Mouse (Mus musculus) thymus, postnatal 36 days (tissue): ENCODE results near the gene Nipsnap1.
A peak's percentile ranks its signal among the peaks of the same experiment; 100 is the strongest.

ENCODE experiments used
- DNase-seq, 2 experiments: peaks; one replicate each; pipeline ENCODE4 v3.0.0; 2022; ENCODE audit warnings: mixed read lengths in 2 of 2

The Nipsnap1 gene

DNA sequence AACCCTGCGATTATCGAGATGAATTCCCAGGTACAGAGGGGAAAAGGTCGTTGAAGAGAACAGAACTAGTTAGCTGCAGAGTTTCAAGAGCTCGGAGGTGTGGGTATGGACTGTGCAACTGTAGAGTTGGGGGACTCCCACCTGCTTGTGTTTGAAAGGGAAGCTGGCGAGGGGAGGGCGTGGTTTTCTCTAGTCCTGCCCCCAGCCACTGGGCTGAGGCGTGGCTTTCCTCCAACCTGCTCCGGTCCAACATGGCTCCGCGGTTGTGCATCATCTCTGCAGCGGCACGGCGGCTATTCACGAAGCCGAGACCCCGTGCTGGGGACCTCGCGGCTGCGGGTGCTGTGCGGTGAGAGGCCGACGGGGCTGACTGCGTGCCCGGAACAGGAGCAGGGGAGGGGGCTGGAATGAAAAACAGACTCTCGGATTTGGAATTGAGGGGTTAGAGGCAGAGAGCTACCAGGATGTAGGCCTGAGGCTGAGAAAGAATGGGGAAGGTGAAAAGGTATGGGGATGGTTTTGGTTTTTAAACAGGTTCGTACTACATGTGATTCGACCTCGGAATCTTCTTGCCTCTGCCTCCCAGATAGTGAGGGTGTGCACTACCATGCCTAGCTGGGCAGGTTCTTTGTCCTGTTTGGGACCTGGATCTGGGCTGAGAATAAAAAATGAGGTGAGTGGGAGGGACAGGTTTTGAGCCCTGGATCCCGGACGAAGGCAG is at the start of gene Nipsnap1:
Gene Nipsnap1 (plus strand): TSS at position 197 of the 721 bp plus-strand sequence.
- DNase-seq, result peak; percentile 89 to 91

DNA sequence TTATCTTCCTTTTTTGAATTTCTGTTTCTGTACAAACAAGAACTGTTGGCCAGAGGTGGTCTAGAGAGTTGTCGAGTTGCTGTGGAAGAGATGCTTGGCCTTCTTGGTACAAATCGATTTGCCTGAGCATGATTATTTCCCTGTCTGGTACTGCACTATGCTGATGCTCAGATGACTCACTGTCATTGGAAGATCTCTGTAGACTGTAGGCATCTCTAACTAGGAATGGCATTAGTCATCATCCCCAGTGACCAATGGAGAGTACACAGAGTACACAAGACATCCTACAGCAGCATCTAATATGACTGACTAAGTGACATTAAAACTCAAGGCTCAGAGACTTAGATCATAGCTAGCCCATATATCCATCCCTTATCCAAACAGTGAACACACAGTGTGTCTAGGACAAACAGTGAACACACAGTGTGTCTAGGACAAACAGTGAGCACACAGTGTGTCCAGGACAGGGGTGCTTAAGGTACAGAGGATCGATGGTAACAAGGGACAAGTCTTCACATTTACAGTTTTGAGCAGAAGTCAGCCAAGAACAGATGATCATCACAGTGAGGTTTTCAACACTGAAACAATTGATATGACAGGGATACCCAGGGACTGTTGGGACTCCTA is 47.5 kb upstream of the Nipsnap1 start:
- no peak for DNase-seq

DNA sequence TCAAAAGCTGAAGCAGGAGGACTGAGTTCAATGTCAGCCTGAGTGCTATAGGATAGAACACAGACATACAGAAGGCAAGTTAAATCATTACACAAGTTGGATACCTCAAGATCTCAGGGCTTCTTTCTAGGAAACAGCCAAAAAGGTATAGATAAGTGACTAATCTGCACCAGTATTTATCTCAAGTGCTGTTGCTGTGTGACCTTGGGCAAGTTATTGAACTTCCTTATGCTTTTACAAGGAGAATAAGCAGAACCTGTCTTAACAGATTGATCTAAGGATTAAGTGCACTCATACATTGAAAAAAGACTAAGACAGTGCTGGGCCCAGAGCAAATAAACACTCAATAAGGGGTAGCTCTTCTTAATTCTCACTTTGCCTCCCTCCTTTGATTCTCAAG is 46.4 kb upstream of the Nipsnap1 start:
- no peak for DNase-seq

DNA sequence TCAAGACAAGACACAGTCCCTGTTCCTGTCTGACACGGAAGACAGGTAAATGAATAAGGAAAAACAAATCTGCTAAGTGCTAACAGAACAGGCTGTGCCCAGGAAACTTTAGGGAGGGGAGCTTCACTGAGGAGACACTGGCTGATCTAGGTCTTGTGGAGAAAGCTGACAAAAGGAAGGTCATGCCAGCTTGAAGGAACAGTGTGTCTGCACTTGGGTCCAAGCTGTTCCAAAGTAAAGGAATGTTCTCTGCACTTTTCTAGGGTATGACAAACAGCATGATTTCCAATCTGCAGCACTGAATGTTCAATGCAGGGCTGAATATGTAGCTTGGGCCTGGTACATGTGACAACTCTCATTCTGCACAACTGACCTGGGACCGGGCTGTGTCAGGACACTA is 45.8 kb upstream of the Nipsnap1 start:
- DNase-seq, result no peak

DNA sequence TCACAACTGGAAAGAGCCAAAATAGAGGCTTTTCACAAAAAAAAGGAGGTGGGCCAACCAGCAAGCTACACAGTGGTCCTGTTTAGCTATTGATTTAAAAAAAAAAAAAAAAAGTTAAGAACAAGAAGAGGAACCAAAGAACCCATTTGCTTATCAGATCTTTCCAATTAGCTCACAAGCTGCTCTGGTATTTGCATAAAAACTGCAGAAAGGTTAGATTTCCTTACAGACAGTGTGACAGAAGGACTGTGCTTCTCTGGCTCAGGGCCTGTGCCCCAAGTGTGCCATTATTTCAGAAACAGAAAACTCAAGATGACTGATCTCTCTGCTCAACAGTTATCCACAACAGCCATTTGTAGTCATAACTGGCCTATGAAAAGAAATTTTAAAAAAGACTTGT is 42.7 kb upstream of the Nipsnap1 start:
- no peak for DNase-seq

DNA sequence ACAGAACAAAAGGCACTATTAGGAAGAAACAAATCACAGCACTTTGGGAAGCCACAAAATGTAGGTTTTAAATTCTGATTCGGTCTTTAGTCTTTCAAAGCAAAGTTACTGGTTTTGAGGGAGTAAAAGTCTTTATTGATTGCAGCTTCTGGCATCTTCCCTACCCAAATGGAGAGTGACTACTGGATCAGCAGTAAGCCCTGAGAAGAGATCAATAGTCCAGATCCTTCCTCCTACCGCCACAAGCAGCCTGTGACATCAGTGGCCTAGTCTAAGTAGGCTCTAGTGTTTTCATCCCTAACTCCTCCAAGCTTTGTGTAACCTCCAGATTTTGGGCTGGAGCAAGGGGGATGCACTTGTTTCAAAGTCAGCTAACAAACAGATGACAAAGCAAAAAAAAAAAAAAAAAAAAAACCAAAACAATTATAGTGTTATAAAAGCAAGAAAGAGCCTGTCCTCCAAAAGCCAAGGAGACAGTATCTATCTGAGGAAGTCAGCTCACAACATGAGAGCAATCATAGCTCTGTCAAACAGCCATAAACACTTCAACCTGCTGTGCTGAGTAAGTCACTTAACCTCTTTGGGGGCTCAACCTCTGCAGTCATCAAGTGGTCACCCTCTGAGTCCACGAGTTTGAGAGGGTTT is 40.3 kb upstream of the Nipsnap1 start:
- no peak for DNase-seq

DNA sequence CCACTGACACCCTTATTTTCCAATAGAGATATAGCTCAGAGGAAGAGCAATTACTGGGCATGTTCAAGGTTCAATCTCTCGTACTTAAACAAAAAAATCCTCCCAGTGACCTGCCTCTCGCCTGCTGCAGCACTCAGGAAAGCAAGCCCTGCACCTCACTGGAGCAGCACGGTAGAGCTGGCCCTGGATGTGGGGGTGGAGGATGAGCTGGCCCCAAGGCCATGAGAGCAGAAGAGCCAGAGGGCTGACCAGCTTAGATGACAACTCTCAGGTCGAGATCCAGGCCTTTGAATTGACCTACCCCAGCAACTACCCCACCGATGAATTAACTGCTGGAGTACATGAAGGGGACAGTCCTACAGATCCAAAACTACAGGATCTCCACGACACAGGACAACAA is 38.3 kb upstream of the Nipsnap1 start:
- no peak for DNase-seq

DNA sequence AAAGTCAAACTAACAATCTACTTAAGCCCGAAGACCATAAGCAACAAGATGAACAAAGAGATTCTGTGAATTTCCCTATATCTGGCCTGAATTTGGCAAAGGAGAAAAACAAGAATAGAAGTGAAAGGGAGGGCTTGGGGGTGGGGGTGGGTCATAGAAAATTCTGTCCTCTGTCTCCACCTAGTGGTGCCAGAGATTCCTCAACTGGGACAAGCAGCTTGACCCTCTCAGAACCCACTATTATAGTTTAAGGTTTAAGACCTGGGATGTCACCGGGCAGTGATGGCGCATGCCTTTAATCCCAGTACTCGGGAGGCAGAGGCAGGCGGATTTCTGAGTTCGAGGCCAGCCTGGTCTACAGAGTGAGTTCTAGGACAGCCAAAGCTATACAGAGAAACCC is 37.0 kb upstream of the Nipsnap1 start:
- DNase-seq, result peak; percentile 34 to 42

DNA sequence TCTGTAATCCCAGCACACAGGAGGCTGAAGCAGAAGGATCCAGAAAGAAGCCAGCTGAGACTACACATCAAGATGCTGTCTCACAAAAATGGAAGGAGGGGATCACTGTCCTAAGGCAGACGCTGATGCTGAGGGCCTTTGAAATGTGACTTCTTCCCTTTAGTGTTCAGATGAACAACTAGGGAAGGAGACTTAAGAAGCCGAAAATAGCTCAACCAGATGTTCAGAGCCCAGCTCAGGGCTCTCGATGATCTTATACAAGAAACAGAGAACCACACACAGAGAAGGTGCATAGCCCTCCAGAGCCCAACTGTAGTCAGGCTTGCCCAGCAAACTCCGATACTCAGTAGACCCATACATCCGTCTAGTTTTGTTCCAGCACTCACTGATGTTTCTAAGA is 36.4 kb upstream of the Nipsnap1 start:
- no peak for DNase-seq

DNA sequence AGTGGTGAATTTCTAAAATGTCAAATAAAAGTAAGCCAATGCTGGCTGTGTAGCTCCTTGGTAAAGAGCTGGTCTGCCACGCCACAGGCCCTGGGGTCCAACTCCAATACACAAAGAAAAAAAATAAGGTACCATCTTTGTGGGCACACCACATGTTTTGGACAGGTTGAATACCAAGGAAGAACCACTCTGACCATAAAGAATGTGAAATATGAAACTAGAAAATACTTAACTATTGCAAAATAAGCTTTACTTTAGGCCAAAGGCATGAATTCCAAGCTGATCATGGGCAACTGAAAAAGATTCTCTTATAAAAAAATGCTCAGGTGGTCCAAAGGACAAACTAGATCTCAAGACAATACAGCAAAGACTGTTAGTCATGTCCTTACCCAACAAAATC is 35.5 kb upstream of the Nipsnap1 start:
- no peak for DNase-seq

DNA sequence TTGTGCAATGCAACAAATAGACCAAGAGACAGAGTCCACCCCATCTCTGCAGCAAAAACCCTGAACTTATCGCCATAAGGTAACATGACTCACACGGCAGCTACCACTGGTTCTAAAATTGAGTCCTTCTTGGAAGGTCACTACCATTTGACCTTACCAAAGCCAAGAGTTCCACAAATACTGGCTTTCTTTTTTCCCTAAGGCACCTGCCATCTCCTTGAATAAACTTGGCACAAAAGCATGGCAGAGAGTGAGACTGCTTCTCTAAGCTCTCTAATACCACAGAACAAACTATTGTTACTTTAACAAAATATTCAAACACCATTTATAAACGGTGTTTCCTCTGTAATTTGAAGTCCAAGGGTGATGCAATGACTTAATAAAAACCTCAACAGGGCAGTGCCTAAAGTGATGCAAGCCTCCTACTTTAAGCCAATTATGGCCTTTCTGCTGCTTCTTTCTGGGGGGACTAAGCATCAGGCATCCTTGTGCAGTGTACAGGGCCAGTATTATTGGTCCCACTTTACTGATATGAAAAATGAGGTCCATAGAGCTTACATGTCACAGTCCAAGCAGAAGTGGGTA is 32.7 kb upstream of the Nipsnap1 start:
- DNase-seq, result no peak

DNA sequence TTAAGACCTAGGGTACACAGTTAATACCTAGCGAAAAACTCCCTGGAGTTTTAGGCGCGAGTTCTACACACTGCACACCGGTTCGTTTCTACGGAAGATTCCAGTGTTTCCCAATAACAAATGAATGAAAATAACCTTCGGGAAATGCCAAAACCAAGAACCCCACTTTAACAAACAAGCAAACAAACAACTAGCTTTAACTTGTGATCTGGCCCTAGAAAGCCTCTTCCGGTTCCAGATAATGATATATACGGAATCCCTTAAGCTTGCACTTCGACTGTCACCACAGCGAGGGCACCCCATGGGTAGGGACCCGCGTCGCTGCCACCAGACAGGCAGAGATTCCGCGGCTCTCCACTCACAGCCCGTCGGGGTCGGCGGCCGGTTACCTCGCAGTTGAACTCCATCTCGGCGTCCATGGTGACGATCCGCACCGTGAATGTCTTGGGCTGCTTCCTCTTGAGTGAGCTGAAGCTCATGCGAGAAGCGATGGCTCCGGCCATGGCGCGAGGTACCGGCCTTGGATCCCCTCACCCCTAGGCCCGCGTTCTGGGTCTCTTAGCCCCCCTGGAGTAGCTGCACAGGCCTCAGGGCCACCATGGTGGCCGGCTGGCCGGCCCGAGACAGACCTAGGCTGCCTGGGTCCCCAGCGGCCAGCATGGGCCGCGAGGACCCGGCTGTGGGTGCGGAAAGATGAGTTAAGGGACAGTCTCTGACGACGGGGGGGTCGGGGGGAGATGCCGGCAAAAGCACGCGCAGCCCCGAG is 25.1 kb upstream of the Nipsnap1 start:
- DNase-seq, result peak; percentile 58 to 62

DNA sequence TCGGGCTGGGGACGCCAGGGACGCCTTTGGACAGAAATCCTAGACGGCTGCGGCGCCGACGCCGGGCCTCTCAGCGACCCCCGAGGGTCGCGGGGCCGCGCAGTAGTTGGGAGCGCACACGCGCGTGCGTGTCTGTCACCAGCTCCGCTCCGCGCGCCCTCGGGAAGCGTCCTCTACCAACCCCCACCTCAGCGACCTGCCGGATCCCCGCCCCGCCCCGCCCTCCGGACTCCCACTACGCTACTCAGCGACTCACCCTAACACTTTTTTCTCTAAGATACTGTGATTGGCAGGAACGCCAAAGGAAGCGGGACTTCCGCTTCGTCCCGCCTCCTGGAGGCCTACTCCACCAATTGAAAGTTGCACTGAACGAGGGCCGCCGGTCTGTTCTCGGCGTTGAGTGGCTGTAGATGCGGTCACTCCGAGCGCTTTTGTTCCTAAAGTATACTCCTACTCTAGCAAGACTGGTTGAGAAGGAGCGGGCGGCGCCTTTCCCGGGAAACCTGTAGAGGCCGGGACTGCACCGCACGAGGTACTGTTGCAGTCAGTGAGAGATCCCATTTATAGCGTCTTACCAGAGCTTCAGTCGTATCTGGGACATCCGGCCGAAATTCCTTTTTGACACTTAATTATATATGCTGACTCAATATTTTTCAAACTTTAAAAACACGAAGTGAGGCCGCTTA is 24.4 kb upstream of the Nipsnap1 start, which contains the start of gene Nf2:
Gene Nf2 (minus strand): TSS at position 279 of the 686 bp plus-strand sequence.
- DNase-seq, result peak; percentile 91 to 97

DNA sequence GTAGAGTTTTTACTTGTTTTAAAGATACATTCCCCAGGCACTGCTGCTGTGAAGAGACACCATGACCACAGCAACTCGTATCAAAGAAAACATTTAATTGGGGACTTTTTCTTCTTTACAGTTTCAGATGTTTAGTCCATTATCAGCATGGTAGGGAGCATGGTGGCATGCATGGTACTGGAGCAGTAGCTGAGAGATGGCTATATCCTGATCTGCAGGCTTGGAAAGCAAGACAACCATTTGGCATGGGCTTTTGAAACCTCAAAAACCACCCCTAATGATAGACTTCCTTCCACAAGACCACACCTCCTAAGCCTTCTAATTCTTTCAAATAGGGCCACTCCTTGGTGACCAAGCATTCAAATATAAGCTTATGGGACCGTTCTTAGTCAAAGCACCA is 23.3 kb upstream of the Nipsnap1 start:
- no peak for DNase-seq

DNA sequence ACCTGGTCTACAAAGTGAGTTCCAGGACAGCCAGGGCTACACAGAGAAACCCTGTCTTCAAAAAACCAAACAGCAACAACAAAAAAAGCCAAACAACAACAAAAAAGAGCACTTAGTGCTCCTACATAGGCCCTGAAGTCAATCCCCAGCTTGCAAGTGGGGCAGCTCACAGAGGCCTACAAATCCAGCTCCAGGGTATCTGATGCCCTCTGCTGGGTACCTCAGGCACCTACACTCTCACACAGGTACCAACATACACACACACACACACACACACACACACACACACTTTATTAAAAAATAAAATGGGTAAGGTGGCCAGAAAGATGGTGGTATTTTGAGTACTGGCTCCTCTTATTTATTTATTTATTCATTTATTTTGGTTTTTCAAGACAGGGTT is 20.7 kb upstream of the Nipsnap1 start:
- DNase-seq, result no peak

DNA sequence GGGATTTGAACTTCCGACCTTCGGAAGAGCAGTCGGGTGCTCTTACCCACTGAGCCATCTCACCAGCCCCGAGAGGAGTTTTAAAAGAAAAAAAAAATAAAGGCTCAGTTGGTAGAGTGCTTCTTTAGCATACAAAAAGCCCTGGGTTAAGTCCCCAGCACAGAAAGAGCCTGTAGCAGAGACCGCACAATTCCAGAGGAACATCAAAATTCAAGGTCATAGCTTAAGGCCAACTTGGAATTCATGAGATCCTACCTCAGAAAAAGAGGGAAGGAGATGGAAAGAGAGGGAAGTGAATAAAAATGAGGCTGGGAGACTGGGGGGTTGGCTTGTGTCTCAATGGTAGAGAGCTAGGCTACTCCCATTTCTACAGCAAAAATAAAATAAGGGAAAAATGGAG is 19.6 kb upstream of the Nipsnap1 start:
- no peak for DNase-seq

DNA sequence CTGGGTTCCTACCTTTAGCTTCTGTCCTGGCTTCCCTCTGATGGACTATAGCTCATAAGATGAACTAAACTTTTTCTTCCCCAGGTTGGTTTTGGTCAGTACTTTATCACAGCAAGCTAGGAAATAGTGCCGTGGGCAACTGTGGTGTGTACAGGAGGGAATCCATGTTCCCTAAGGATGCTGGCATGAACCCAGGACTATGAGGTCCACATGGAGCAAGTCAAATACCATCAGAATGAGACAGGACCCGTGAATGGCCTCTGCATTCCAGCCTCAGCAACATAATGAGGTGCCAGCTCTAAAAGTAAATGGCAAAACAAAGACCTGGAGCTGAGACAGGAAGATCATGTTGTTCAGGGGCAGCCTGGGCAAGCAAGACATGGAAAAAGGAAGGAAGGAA is 15.3 kb upstream of the Nipsnap1 start:
- no peak for DNase-seq

DNA sequence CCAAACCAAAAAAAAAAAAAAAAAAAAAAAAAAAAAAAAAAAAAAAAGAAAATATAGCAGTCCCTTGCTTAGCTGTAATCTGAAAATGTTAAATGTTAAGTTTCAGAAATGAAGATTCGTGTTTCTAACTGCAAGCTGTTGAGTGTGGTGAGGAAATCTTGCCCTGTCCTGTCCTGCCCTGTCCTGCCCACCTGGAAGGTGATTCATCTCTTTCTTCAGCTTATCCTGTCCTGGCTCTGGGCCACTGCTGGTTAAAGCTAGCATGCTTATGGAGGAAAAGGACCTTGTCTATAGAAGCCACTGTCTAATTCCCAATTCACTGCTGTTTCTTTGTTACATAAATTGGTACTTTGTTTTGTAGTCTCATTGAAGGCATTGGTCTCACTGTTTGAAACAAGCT is 12.8 kb upstream of the Nipsnap1 start:
- DNase-seq, result no peak

DNA sequence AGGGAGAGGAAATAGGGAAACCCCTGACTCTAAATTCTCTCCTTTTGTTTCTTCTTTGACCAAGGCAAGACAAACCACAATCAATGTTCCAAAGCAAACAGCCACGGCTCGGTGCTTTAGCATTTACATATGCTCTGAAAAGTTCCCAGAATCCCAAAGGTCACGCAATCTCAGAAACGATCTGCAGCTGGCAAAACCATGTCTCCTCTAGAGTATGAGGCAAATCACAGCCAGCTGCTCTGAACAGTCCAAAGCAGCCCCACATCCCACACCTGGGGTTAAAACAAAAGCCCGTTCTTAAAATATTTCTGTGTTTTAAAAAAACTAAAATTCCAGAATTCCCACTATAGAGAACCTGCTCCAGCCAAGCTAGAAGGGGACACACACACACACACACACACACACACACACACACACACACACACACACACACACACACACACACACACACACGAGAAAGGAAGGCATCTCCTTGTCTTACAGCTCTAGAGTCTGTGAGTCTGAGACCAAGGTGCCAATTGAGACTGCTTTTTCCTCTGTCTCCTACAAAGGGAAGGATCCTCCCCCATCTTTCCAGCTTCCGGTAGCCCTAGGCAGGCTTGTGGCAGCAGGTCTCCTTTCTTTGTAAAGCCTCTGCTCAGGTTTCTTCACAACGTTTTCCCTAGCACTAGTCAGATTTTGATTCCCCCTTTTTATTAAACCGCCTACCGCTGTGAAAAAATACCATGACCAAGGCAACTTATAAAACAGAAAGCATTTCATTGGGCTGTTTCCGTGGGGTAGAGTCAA is 11.7 kb upstream of the Nipsnap1 start:
- no peak for DNase-seq

DNA sequence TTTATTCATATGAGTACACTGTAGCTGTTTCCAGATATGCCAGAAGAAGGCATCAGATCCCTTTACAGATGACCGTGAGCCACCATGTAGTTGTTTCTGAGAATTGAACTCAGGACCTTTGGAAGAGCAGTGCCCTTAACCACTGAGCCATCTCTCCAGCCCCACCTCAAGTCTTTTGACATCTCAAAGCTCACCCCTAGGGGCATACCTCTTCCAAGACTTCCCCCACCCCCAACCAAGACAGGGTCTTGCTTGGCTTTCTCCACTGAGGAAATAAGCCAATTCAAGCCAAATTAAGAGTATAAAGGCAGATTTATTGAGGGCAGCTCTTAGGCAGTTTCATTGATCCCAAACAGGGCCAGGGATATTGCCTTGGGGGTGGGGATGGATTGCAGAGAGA is 11.0 kb upstream of the Nipsnap1 start:
- DNase-seq, result no peak

DNA sequence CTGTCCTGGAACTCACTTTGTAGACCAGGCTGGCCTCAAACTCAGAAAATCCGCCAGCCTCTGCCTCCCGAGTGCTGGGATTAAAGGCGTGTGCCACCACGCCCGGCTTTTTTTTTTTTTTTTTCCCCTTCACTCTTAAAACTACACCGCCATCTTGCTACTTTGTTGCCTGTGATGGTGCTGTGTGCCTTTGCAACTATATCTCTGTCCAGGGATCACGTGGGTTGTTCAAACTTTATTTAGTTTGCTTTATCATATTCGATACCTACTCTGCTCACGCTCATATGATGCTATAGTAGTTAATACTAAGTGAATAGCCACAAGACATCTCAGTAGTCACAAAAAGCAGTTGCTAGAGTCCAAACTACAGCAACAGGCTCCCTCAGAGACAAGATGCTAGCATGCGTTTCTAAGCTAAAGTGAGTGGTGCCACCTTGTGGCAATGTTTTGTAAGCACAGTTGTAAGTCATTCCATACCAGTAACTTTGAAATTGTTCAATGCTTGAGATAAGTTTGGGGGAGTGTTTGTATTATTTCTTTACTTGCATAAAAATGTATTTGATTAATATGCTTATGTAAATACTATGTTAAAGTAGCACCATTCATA is 8.0 kb upstream of the Nipsnap1 start:
- DNase-seq, result peak; percentile 48 to 57
